In the genomic region with DNA sequence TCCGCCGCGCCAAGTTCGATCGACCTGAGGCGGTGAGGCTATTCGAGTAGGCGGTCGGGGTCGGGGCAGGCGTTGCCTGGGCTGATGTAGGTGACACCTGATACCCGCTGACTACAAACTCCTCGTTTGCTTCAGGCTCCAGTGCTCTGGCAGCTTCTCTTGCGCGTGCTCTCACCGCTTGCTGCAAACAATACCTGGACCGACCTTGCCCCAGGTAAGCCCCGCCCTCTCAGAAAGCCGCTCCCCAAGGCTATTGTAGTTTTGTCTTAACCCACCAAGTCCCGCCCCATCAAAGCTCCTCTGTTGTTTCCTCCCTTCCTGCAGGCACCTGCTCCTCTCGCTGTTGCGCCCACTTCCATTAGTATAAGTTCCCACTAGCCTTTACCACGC, we compare ENCODE assay signal across 8 mouse cellular contexts. TPM values are rescaled to one million over a fixed set of nuclear protein-coding genes. Genes with fewer than 3 reads are reported as not detected.
DNase-seq lines count a peak whose midpoint lies in the region; ATAC-seq and TF ChIP-seq lines count a peak whose summit lies in the region.

No protein-coding gene starts in this region.

- no peak for ATAC-seq in forebrain, embryonic 13.5 days
- ATAC-seq in liver, embryonic 16.5 days (ENCODE audit: low read depth), result no peak

- H3K27ac ChIP-seq in gastrocnemius, adult 2 months, result peak overlapping the region; percentile 60; the same call in 1 of the 2 replicates
- H3K27ac ChIP-seq in forebrain, embryonic 13.5 days, result no peak overlapping the region
- peak overlapping the region; percentile 75 for H3K27ac ChIP-seq in liver, embryonic 16.5 days (ENCODE audit: low read length)

- intact Hi-C loops in gastrocnemius, adult 2 months (cut with DNase I), result loop anchor here (1.0 kb wide), 2 partner anchors 37 to 151 kb away; no protein-coding TSS in a partner anchor
- intact Hi-C loops in gastrocnemius, postnatal 36 days (cut with DNase I), result no loop called here

- H3K27me3 ChIP-seq in forebrain, embryonic 13.5 days, result peaks cover 25% of the 10 kb centered on the region
- H3K27me3 ChIP-seq in liver, embryonic 16.5 days (ENCODE audit: control insufficient read depth, insufficient read depth, low read depth, low read length), result peaks cover 14% of the 10 kb centered on the region

- H3K9me3 ChIP-seq in forebrain, embryonic 13.5 days (replicated peaks), result no peaks in the 10 kb centered on the region
- no peaks in the 10 kb centered on the region for H3K9me3 ChIP-seq in liver, embryonic 16.5 days (replicated peaks; ENCODE audit: control insufficient read depth, low read length)

- peaks cover 11% of the 10 kb centered on the region; the same call in 1 of the 2 replicates for H3K36me3 ChIP-seq in forebrain, embryonic 13.5 days (ENCODE audit: poor library complexity, severe bottlenecking)
- no peaks in the 10 kb centered on the region for H3K36me3 ChIP-seq in liver, embryonic 16.5 days (ENCODE audit: control insufficient read depth, insufficient read depth)

- H3K9ac ChIP-seq in forebrain, embryonic 13.5 days, result peak overlapping the region; percentile 65
- peak overlapping the region; percentile 87 for H3K9ac ChIP-seq in liver, embryonic 16.5 days (ENCODE audit: low read depth, low read length)

- peak overlapping the region; percentile 92 for H3K4me2 ChIP-seq in forebrain, embryonic 13.5 days
- H3K4me2 ChIP-seq in liver, embryonic 16.5 days (ENCODE audit: low read depth, low read length), result peak overlapping the region; percentile 95

- TF ChIP-seq CTCF in gastrocnemius, adult 2 months (IDR thresholded peaks at IDR 0.05), result no peak

- no peak for DNase-seq in gastrocnemius, adult 2 months
- no peak for DNase-seq in gastrocnemius, postnatal 36 days
- DNase-seq in CD4-positive helper T cell, adult 2 months (ENCODE audit: low read depth, low spot score), result peak; percentile 73
- DNase-seq in retina, postnatal 1 day, result no peak
- DNase-seq in right cerebral cortex, postnatal 4 days, result no peak
- DNase-seq in T-cell, adult 2 months (ENCODE audit: low spot score), result no peak

- peaks cover 31% of the 10 kb centered on the region for H3K4me1 ChIP-seq in forebrain, embryonic 13.5 days
- H3K4me1 ChIP-seq in liver, embryonic 16.5 days (ENCODE audit: control insufficient read depth, low read depth, low read length), result peaks cover 30% of the 10 kb centered on the region

- under 1% methylated on average over 23 of the region's 23 CpGs for WGBS in forebrain, embryonic 13.5 days
- WGBS in liver, embryonic 16.5 days (ENCODE audit: insufficient replicate concordance), result under 1% methylated on average over 23 of the region's 23 CpGs

- H3K4me3 ChIP-seq in gastrocnemius, adult 2 months, result peak overlapping the region; percentile 80
- H3K4me3 ChIP-seq in forebrain, embryonic 13.5 days, result peak overlapping the region; percentile 61
- peak overlapping the region; percentile 84 for H3K4me3 ChIP-seq in liver, embryonic 16.5 days (ENCODE audit: low read depth, low read length)

RNA-seq across cellular contexts. Expression of gene Tedc1, which starts 0.3 kb away (rescaled TPM):
- total RNA-seq in gastrocnemius, adult 2 months (2021), result not detected
- total RNA-seq in gastrocnemius, postnatal 36 days (2021), result under 1 TPM; 0.56 to 0.67 TPM
- 32.2 and 41.2 TPM in 2 replicates for polyA plus RNA-seq in forebrain, embryonic 13.5 days (2015; fragmentation: Nextera tagmentation; extraction: Ambion mirVana)
- 9.1 and 9.2 TPM in 2 replicates for polyA plus RNA-seq in liver, embryonic 16.5 days (2015; fragmentation: Nextera tagmentation; extraction: Ambion mirVana)

RNA-seq across cellular contexts. Expression of gene Crip1, which starts 10.4 kb away (rescaled TPM):
- total RNA-seq in gastrocnemius, adult 2 months (2021), result 100 to 1,000 TPM in 1 of 2 experiments, 10 to 100 TPM in 1; 71.2 to 113 TPM
- total RNA-seq in gastrocnemius, postnatal 36 days (2021), result 10 to 100 TPM; 73.5 to 88.6 TPM
- 35.9 and 40.0 TPM in 2 replicates for polyA plus RNA-seq in forebrain, embryonic 13.5 days (2015; fragmentation: Nextera tagmentation; extraction: Ambion mirVana)
- polyA plus RNA-seq in liver, embryonic 16.5 days (2015; fragmentation: Nextera tagmentation; extraction: Ambion mirVana), result 97.4 and 102 TPM in 2 replicates

RNA-seq across cellular contexts. Expression of gene Crip2, which starts 16.5 kb away (rescaled TPM):
- total RNA-seq in gastrocnemius, adult 2 months (2021), result 10 to 100 TPM; 32.4 to 41.1 TPM
- total RNA-seq in gastrocnemius, postnatal 36 days (2021), result 10 to 100 TPM; 30.9 to 39.3 TPM
- 314 and 328 TPM in 2 replicates for polyA plus RNA-seq in forebrain, embryonic 13.5 days (2015; fragmentation: Nextera tagmentation; extraction: Ambion mirVana)
- 41.6 and 43.8 TPM in 2 replicates for polyA plus RNA-seq in liver, embryonic 16.5 days (2015; fragmentation: Nextera tagmentation; extraction: Ambion mirVana)

RNA-seq across cellular contexts. Expression of gene Tmem121, which starts 29.2 kb away (rescaled TPM):
- not detected for total RNA-seq in gastrocnemius, adult 2 months (2021)
- total RNA-seq in gastrocnemius, postnatal 36 days (2021), result under 1 TPM; 0.15 TPM
- 23.9 and 27.8 TPM in 2 replicates for polyA plus RNA-seq in forebrain, embryonic 13.5 days (2015; fragmentation: Nextera tagmentation; extraction: Ambion mirVana)
- polyA plus RNA-seq in liver, embryonic 16.5 days (2015; fragmentation: Nextera tagmentation; extraction: Ambion mirVana), result 0.36 and 0.39 TPM in 2 replicates

RNA-seq across cellular contexts. Expression of gene Mta1, which starts 58.5 kb away (rescaled TPM):
- 10 to 100 TPM; 36.2 to 41.5 TPM for total RNA-seq in gastrocnemius, adult 2 months (2021)
- 10 to 100 TPM; 32.3 to 36.1 TPM for total RNA-seq in gastrocnemius, postnatal 36 days (2021)
- polyA plus RNA-seq in forebrain, embryonic 13.5 days (2015; fragmentation: Nextera tagmentation; extraction: Ambion mirVana), result 19.5 and 20.2 TPM in 2 replicates
- 3.4 and 3.5 TPM in 2 replicates for polyA plus RNA-seq in liver, embryonic 16.5 days (2015; fragmentation: Nextera tagmentation; extraction: Ambion mirVana)
